Mouse (Mus musculus): Measurements from ENCODE around the gene Nfkbia. TPM values are rescaled to one million over a fixed set of nuclear protein-coding genes. Genes with fewer than 3 reads are reported as not detected.

Gene Nfkbia
- total RNA-seq, 2 experiments from 2014 or later, result 26.3 to 66.2 TPM

- 0 out of 2 replicates have a peak, but pooled peaks have one; percentile 1 for TF ChIP-seq CTCF (IDR thresholded peaks at IDR 0.05)
- peak; percentile 89 for DNase-seq
- peak overlapping the region; percentile 32 for H3K4me3 ChIP-seq
- intact Hi-C loops (cut with DNase I), result loop anchor here (5.0 kb wide), 1 partner anchor 46 kb away; no protein-coding TSS in a partner anchor
- peak overlapping the region; percentile 71 for H3K27ac ChIP-seq
These were observed 49.3 kb downstream of the Nfkbia start for GRCm38 (mm10) chr12:55442861-55443850.

- Histone ChIP-seq H3K4me3 (no peak overlapping the region), H3K27ac (peak overlapping the region; percentile 71)
- DNase-seq, result no peak
- no peak for TF ChIP-seq CTCF (IDR thresholded peaks at IDR 0.05)
- intact Hi-C loops (cut with DNase I), result loop anchor here (5.0 kb wide), 1 partner anchor 45 kb away; no protein-coding TSS in a partner anchor
These were observed 50.2 kb downstream of the Nfkbia start for GRCm38 (mm10) chr12:55442245-55442644.

GRCm38 (mm10) chr12:55440416-55440815 lies 52.0 kb downstream of the Nfkbia start:
- intact Hi-C loops (cut with DNase I), result loop anchor here (5.0 kb wide), 1 partner anchor 43 kb away; no protein-coding TSS in a partner anchor
- Histone ChIP-seq H3K27ac (no peak overlapping the region), H3K4me3 (no peak overlapping the region)
- no peak for TF ChIP-seq CTCF (IDR thresholded peaks at IDR 0.05)
- no peak for DNase-seq

Other genes with a start within 250 kb of the Nfkbia start
- 10 to 100 TPM; 10.4 to 10.7 TPM for gene 1110008L16Rik, start 193.1 kb downstream of the Nfkbia start, total RNA-seq (2021)
- 10 to 100 TPM; 10.2 to 12.1 TPM for gene Ppp2r3c, start 189.6 kb downstream of the Nfkbia start, total RNA-seq (2021)
- gene Psma6, start 108.4 kb downstream of the Nfkbia start, total RNA-seq (2021), result 100 to 1,000 TPM; 165 to 168 TPM
- under 1 TPM; 0.28 to 0.38 TPM for gene Aldoart2, start 72.6 kb upstream of the Nfkbia start, total RNA-seq (2021)
- gene Insm2, start 106.8 kb upstream of the Nfkbia start, total RNA-seq (2021), result not detected